Mouse (Mus musculus): ENCODE measurements around the gene Dpy19l2. TPM values are rescaled to one million over a fixed set of nuclear protein-coding genes. Genes with fewer than 3 reads are reported as not detected.
"Not testable (repeated sequence)": the region's sequence is repeated elsewhere in the genome, so short reads cannot be mapped to it uniquely, and the experiment has no call there.

The Dpy19l2 gene
- total RNA-seq (2021), result under 1 TPM; 0.28 to 0.42 TPM

GRCm38 (mm10) chr9:24695700-24696404 lies at the start of gene Dpy19l2:
Dpy19l2 (minus strand) TSS chr9:24696293.
- peak; percentile 20 to 29 for DNase-seq

DNA sequence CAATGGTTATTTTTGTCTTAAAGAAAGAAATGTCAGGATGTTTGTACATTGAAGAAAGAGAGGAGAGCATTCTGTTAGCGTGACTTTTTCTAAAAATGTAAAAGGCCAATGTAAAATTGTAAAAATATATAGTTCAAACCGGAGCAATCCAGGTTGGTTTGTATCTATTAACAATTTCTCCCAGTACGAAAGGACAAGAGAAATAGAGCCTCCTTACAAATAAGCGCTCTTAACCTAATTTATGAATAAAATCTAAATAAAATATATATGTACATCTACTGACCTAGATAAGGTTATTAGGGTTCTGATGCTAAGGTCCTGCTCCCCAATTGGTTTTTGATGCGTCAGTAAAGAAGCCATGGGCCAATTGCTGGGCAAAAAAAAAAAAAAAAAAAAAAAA lies 48.9 kb upstream of the Dpy19l2 start:
- no peak for DNase-seq

DNA sequence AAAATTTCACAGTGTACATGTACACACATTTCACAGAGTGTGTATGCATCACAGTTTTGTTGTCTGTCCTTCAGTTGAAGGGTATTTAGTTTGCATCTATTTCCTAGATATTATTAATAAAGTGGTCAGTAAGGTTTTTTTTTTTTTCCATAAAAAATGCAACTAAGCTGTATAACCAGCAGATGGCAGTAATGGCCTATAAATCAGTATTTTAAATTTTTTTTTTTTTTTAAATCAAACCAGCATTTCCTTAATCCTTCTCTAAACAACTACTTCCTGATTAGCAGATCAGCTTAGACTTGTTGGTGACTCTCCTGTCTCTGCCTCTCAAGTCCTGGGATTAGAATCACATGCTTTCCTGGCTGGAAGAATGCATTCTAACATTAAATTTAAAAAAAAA lies 5.2 kb upstream of the Dpy19l2 start:
- DNase-seq, result no peak

DNA sequence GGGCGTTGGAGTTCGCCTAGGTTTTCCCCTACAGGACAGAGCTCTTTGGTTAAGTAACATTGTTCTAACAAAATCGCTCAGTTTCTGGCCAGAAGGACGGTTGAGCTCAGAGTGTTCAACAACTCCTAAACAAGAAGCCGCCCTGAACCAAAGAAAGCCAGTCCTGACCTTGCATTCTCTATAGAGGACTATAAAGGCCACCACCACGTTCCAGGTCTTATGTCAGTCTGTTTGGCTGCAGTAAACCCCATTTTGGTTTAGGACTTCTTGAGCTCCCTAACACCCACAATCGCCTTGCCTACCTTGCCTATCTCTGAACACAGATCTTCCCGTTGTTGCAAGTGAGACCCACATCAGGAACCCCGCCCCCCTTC lies 299 bp upstream of the Dpy19l2 start:
- DNase-seq, result no peak

DNA sequence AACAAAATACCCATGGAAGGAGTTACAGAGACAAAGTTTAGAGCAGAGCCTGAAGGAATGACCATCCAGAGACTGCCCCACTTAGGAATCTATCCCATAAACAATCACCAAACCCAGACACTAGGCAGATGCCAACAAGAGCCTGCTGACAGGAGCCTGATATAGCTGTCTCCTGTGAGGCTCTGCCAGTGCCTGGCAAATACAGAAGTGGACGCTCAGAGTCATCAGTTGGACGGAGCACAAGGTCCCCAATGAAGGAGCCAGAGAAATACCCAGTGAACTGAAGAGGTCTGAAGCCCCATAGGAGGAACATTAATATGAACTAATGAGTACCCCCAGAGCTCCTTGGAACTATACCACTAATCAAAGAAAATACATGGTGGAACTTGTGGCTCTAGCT lies 58.8 kb downstream of the Dpy19l2 start:
- DNase-seq, result not testable (repeated sequence)

- no peak for DNase-seq
Observed at GRCm38 (mm10) chr9:24624896-24625295, 71.2 kb downstream of the Dpy19l2 start, which contains the start of gene Cypt4. Cypt4 (plus strand) TSS chr9:24625196.

GRCm38 (mm10) chr9:24538159-24538558 lies 157.9 kb downstream of the Dpy19l2 start:
- DNase-seq, result no peak

GRCm38 (mm10) chr9:24516575-24517139 lies 179.4 kb downstream of the Dpy19l2 start:
- peak; percentile 69 to 70 for DNase-seq

- no peak for DNase-seq
Observed at GRCm38 (mm10) chr9:24514078-24514469, 182.0 kb downstream of the Dpy19l2 start.

GRCm38 (mm10) chr9:24513290-24514077 lies 182.6 kb downstream of the Dpy19l2 start:
- DNase-seq, result no peak

- no peak for DNase-seq
Observed at GRCm38 (mm10) chr9:24512121-24512539, 184.0 kb downstream of the Dpy19l2 start.

DNA sequence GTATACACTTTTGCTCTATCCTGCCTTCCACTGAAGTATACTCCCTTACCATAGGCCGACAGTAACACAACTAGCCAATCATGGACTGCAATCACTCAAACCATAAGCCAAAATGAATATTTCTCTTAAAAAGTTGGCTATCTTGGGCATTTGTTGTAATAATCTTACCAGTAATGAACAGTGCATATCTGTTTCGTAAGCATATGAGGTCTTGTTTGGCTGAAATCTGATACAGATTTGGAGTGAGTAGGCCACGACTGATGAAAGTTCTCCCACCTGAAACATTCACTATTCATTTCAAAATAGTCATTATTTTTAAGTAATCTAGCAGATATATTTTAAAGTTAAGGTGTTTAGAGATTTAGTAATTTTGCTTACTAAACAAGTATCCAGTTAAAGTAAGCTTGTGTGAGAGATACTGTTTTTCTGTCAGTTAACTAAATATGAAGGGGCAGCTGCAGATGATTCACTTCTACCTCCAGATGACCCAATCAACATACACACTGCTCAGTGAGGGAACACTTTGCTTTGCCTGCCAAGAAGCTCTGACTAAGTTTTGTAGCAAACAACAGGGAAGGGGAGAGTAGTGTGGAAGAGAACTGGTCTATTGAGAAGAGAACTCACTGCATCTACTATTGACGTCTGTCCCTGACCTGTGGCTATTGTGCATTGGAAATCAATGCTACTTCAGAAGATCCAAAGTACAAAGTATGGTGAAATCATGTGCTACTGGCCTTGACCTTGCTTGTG lies 184.5 kb downstream of the Dpy19l2 start:
- no peak for DNase-seq

DNA sequence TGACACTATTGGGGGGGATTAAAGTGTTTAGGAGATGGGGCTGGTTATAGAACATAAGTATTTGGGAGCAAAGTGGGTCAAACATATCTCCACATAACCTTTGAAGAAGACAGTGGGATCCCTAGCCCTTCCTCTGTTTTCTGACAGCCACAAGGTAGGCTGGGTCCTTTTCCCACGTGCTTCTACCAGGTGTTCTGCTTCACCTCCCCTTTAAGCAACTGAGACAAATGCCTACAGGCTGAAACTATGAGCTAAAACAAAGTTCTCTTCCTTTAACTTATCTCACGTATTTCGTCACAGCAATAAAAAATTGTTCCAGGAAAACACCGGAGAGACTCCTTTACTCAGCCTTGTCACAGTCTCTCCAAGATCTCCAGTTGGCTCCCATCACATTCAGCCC lies 187.2 kb downstream of the Dpy19l2 start:
- no peak for DNase-seq

Other genes with a start within 250 kb of the Dpy19l2 start
- gene Dpy19l1, start 193.2 kb downstream of the Dpy19l2 start, total RNA-seq (2021), result 10 to 100 TPM; 41.9 to 43.2 TPM
- gene Cypt4, start 71.1 kb downstream of the Dpy19l2 start, total RNA-seq (2021), result not detected
- not detected for gene Tbx20, start 78.0 kb upstream of the Dpy19l2 start, total RNA-seq (2021)